Mouse (Mus musculus): ENCODE results near the gene Larp1. TPM values are rescaled to one million over a fixed set of nuclear protein-coding genes. Genes with fewer than 3 reads are reported as not detected.

Gene Larp1
- total and polyA plus RNA-seq, 2 experiments from 2014 or later = 15.7 to 51.8 TPM

- Histone ChIP-seq H3K27ac (ENCODE audit: low read depth, low read length) (no peak overlapping the region), H3K4me3 (ENCODE audit: low read depth, low read length) (no peak overlapping the region), H3K27me3 (ENCODE audit: insufficient read depth, low read length) (no peaks in the 10 kb centered on the region), H3K36me3 (ENCODE audit: insufficient read depth, low read length) (no peaks in the 10 kb centered on the region), H3K4me2 (ENCODE audit: low read depth, low read length, poor library complexity, severe bottlenecking) (no peak overlapping the region), H3K4me1 (ENCODE audit: insufficient read depth, low read length) (peaks cover 8% of the 10 kb centered on the region; the same call in 1 of the 2 replicates), H3K9me3 (ENCODE audit: low read length) (no peaks in the 10 kb centered on the region), H3K9ac (replicated peaks; ENCODE audit: low read length, poor library complexity, severe bottlenecking) (no peak overlapping the region)
- no peak for DNase-seq (ENCODE audit: low spot score)
- TF ChIP-seq CTCF (IDR thresholded peaks at IDR 0.05) = no peak
- WGBS = 88% methylated on average over 4 of the region's 4 CpGs
- ATAC-seq (ENCODE audit: low FRiP score) = no peak
Measured at GRCm38 (mm10) chr11:58025881-58026280, 17.0 kb downstream of the Larp1 start.

GRCm38 (mm10) chr11:58026337-58026736 is 17.5 kb downstream of the Larp1 start:
- H3K36me3 ChIP-seq (ENCODE audit: insufficient read depth, low read length) = no peaks in the 10 kb centered on the region
- no peaks in the 10 kb centered on the region for H3K27me3 ChIP-seq (ENCODE audit: insufficient read depth, low read length)
- H3K4me2 ChIP-seq (ENCODE audit: low read depth, low read length, poor library complexity, severe bottlenecking) = no peak overlapping the region
- DNase-seq (ENCODE audit: low spot score) = no peak
- TF ChIP-seq CTCF (IDR thresholded peaks at IDR 0.05) = no peak
- WGBS = 61% methylated on average over 3 of the region's 3 CpGs
- H3K9ac ChIP-seq (replicated peaks; ENCODE audit: low read length, poor library complexity, severe bottlenecking) = no peak overlapping the region
- peaks cover 7% of the 10 kb centered on the region; the same call in 1 of the 2 replicates for H3K4me1 ChIP-seq (ENCODE audit: insufficient read depth, low read length)
- H3K27ac ChIP-seq (ENCODE audit: low read depth, low read length) = no peak overlapping the region
- H3K9me3 ChIP-seq (ENCODE audit: low read length) = no peaks in the 10 kb centered on the region
- H3K4me3 ChIP-seq (ENCODE audit: low read depth, low read length) = no peak overlapping the region
- no peak for ATAC-seq (ENCODE audit: low FRiP score)

- ATAC-seq (ENCODE audit: low FRiP score) = no peak
- no peak for TF ChIP-seq CTCF (IDR thresholded peaks at IDR 0.05)
- no peak overlapping the region for H3K9ac ChIP-seq (replicated peaks; ENCODE audit: low read length, poor library complexity, severe bottlenecking)
- no peak for DNase-seq (ENCODE audit: low spot score)
- H3K4me2 ChIP-seq (ENCODE audit: low read depth, low read length, poor library complexity, severe bottlenecking) = no peak overlapping the region
- no peaks in the 10 kb centered on the region for H3K36me3 ChIP-seq (ENCODE audit: insufficient read depth, low read length)
- H3K27me3 ChIP-seq (ENCODE audit: insufficient read depth, low read length) = no peaks in the 10 kb centered on the region
- H3K9me3 ChIP-seq (ENCODE audit: low read length) = no peaks in the 10 kb centered on the region
- H3K4me3 ChIP-seq (ENCODE audit: low read depth, low read length) = no peak overlapping the region
- 64% methylated on average over 1 of the region's 1 CpGs for WGBS
- H3K27ac ChIP-seq (ENCODE audit: low read depth, low read length) = no peak overlapping the region
- H3K4me1 ChIP-seq (ENCODE audit: insufficient read depth, low read length) = peaks cover 2% of the 10 kb centered on the region; the same call in 1 of the 2 replicates
Measured at GRCm38 (mm10) chr11:58026860-58027259, 18.0 kb downstream of the Larp1 start.

GRCm38 (mm10) chr11:58028981-58029380 is 20.1 kb downstream of the Larp1 start:
- H3K4me1 ChIP-seq (ENCODE audit: insufficient read depth, low read length) = peaks cover 4% of the 10 kb centered on the region; the same call in 1 of the 2 replicates
- no peak overlapping the region for H3K9ac ChIP-seq (replicated peaks; ENCODE audit: low read length, poor library complexity, severe bottlenecking)
- H3K4me3 ChIP-seq (ENCODE audit: low read depth, low read length) = no peak overlapping the region
- no peaks in the 10 kb centered on the region for H3K36me3 ChIP-seq (ENCODE audit: insufficient read depth, low read length)
- ATAC-seq (ENCODE audit: low FRiP score) (no peak), DNase-seq (ENCODE audit: low spot score) (no peak)
- TF ChIP-seq CTCF (IDR thresholded peaks at IDR 0.05) = no peak
- H3K4me2 ChIP-seq (ENCODE audit: low read depth, low read length, poor library complexity, severe bottlenecking) = no peak overlapping the region
- 96% methylated on average over 1 of the region's 1 CpGs for WGBS
- H3K27ac ChIP-seq (ENCODE audit: low read depth, low read length) = no peak overlapping the region
- H3K27me3 ChIP-seq (ENCODE audit: insufficient read depth, low read length) = no peaks in the 10 kb centered on the region
- no peaks in the 10 kb centered on the region for H3K9me3 ChIP-seq (ENCODE audit: low read length)

- H3K27me3 ChIP-seq (ENCODE audit: insufficient read depth, low read length) = no peaks in the 10 kb centered on the region
- H3K4me1 ChIP-seq (ENCODE audit: insufficient read depth, low read length) = 0 out of 2 replicates have a peak, but pooled peaks cover 4% of the 10 kb centered on the region
- H3K4me3 ChIP-seq (ENCODE audit: low read depth, low read length) = no peak overlapping the region
- H3K27ac ChIP-seq (ENCODE audit: low read depth, low read length) = no peak overlapping the region
- ATAC-seq (ENCODE audit: low FRiP score) (no peak), DNase-seq (ENCODE audit: low spot score) (no peak)
- no peaks in the 10 kb centered on the region for H3K9me3 ChIP-seq (ENCODE audit: low read length)
- TF ChIP-seq CTCF (IDR thresholded peaks at IDR 0.05) = no peak
- H3K4me2 ChIP-seq (ENCODE audit: low read depth, low read length, poor library complexity, severe bottlenecking) = no peak overlapping the region
- 93% methylated on average over 2 of the region's 2 CpGs for WGBS
- no peak overlapping the region for H3K9ac ChIP-seq (replicated peaks; ENCODE audit: low read length, poor library complexity, severe bottlenecking)
- no peaks in the 10 kb centered on the region for H3K36me3 ChIP-seq (ENCODE audit: insufficient read depth, low read length)
Measured at GRCm38 (mm10) chr11:58029869-58030268, 21.0 kb downstream of the Larp1 start.

- no peak for TF ChIP-seq CTCF (IDR thresholded peaks at IDR 0.05)
- DNase-seq (ENCODE audit: low spot score) (no peak), ATAC-seq (ENCODE audit: low FRiP score) (no peak)
- Histone ChIP-seq H3K36me3 (ENCODE audit: insufficient read depth, low read length) (no peaks in the 10 kb centered on the region), H3K9ac (replicated peaks; ENCODE audit: low read length, poor library complexity, severe bottlenecking) (no peak overlapping the region), H3K4me2 (ENCODE audit: low read depth, low read length, poor library complexity, severe bottlenecking) (no peak overlapping the region), H3K27me3 (ENCODE audit: insufficient read depth, low read length) (no peaks in the 10 kb centered on the region), H3K4me1 (ENCODE audit: insufficient read depth, low read length) (0 out of 2 replicates have a peak, but pooled peaks cover 4% of the 10 kb centered on the region), H3K4me3 (ENCODE audit: low read depth, low read length) (no peak overlapping the region), H3K27ac (ENCODE audit: low read depth, low read length) (no peak overlapping the region), H3K9me3 (ENCODE audit: low read length) (no peaks in the 10 kb centered on the region)
- 79% methylated on average over 6 of the region's 6 CpGs for WGBS
Measured at GRCm38 (mm10) chr11:58031176-58031575, 22.3 kb downstream of the Larp1 start.
